Mouse (Mus musculus) megakaryocyte-erythroid progenitor cell, adult 5-6 weeks (primary cell): ENCODE results near the gene Lce1b. TPM values are rescaled to one million over a fixed set of nuclear protein-coding genes. Genes with fewer than 3 reads are reported as not detected.

Source experiments
- ATAC-seq: replicated peaks from 2 replicates; pipeline ENCODE4 v1.8.0; 2016; ENCODE audit warnings: mild to moderate bottlenecking, inconsistent platforms; ENCODE audit not compliant: severe bottlenecking, poor library complexity, low FRiP score, low TSS enrichment
- total RNA-seq, 2 experiments: library from RNA; stranded (forward) in 1 of 2; stranded (reverse) in 1 of 2; fragments of 200-1000, 215-1000 nt in 1 of 2; fragments of >200 nt in 1 of 2; fragmentation: Nextera tagmentation in 1 of 2; gene quantifications; 2 replicates each; pipeline ENCODE4 v1.2.3; 2014 to 2017

Lce1b gene
- total RNA-seq (2014; fragmentation: Nextera tagmentation) (not detected in 2 replicates), total RNA-seq (2017) (not detected in 2 replicates)

DNA sequence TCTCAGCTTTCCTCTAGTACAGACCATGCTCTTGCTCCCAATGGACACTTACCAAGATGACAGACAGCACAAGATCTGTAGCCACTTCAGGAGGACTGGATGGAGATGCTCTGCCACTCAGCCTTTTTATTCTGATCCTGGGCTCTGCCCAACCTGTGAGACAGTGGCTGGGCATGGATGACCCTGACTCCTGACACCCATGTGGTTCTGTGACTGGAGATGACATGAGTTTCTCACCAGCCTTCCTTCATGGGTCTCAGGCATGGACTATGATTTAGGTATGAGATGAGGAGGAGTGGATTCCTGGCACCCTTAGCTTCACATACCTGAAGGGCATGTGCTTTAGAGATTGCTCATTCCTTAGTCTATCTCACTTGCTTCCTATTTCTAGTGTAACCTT is at the start of gene Lce1b:
Gene Lce1b (minus strand): TSS at position 101 of the 400 bp plus-strand sequence.
- ATAC-seq, result no peak

- no peak for ATAC-seq
Observed at GRCm38 (mm10) chr3:92694613-92695012, 37.9 kb upstream of the Lce1b start.

DNA sequence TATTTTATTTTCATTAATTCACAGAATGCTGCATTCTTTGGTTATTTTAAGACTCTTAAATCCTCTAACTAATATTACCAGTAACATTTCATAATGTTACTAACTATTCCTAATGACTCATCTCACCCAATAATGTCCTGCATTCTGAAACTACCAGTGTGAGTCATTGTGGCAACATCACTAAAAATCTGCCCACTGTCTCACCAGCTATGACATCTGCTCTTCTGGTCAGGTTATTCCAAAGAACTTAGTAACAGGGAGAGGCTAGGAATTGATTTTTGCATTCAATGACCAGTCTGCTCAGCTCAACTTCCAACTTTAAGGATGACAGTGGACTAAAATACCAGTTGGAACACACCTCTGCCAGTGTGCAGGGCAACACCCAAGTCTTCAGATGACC is 35.0 kb upstream of the Lce1b start:
- no peak for ATAC-seq

DNA sequence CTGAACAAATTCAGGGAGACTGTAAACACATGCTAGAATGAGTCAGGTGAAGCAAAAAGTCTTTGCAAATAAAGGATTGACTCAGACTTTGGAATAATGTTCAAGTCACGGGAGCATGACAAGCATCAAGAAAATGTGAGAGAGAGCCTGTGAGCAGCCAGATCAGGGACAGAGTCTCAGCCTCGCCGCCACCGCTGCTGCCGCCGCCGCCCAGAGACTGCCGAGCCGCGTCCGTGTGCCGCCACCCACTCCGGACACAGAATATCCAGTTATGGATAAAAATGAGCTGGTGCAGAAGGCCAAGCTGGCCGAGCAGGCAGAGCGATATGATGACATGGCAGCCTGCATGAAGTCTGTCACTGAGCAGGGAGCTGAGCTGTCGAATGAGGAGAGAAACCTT is 32.4 kb upstream of the Lce1b start:
- peak; percentile 63; the same call in 1 of the 2 replicates for ATAC-seq

GRCm38 (mm10) chr3:92687110-92687509 is 30.4 kb upstream of the Lce1b start, which contains the start of gene Lce1d:
Gene Lce1d (minus strand): TSS chr3:92687210.
- ATAC-seq, result no peak

GRCm38 (mm10) chr3:92678947-92679346 is 22.2 kb upstream of the Lce1b start, which contains the start of gene Lce1c:
Gene Lce1c (plus strand): TSS chr3:92679247.
- no peak for ATAC-seq

- no peak for ATAC-seq
Observed at GRCm38 (mm10) chr3:92670215-92670614, 13.5 kb upstream of the Lce1b start, which contains the start of gene Lce1a2. Gene Lce1a2 (minus strand): TSS chr3:92670315.

DNA sequence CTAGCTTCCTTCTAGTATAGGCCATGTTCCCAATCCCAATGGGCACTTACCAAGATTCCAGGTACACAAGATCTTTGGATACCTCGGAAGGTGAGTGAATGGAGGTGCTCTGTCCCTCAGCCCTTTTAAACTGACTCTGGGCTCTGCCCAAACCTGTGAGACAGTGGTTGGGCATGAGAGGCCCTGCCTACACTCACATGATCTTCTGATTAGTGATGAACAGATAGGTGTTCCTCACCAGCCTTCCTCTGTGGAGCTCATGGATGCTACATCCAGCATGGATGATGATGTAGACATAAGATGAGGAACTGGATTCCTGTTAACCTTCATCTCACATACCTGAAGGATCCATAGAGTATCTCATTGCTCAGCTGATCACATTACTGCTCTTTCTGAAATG is 8.5 kb downstream of the Lce1b start, which contains the start of gene Lce1a1:
Gene Lce1a1 (minus strand): TSS at position 101 of the 400 bp plus-strand sequence.
- ATAC-seq, result no peak

GRCm38 (mm10) chr3:92639854-92640253 is 16.9 kb downstream of the Lce1b start:
- ATAC-seq, result no peak

GRCm38 (mm10) chr3:92638653-92638991 is 18.1 kb downstream of the Lce1b start:
- ATAC-seq, result no peak

DNA sequence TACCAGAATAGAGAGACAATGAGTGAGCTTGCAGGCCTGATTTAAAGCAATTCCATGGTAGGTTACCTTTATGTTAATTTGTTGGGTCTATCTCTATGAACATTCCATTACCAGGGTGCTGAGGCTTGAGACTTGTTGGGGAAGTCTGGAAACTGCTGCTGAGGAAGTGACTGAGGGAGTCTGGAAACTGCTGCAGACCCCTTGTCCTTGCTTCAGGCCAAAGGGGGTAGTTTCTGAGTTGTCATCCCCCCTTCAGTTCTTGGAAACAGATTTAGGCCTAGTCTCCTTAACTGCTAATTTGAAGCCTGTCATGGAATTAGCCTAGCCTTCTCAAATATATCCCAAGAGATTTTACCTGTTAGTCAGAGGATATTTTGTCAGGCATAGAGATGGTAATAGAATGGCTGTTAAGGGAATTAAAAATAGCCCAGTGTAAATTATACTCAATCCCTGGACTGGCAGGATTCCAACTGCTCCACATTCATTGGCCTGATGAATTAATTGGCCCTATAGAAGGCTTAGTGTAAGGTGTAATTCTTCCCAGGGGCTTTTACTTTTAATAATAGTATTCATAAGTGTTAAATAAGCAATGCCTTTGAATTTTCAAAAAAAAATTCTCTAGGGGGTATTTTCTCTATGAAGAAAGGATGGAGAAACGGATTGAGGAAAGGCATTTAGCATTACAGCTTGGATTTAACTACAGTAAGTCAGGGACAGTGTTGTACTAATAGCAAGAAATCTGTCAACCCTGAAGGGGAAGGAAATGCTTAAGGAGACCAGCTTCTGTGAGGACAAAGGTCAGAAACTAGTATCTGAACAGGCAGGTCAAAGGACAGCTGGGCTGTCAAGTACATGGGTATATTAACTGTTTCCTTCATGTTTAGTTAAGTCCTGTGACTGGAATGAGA is 18.7 kb downstream of the Lce1b start:
- no peak for ATAC-seq

DNA sequence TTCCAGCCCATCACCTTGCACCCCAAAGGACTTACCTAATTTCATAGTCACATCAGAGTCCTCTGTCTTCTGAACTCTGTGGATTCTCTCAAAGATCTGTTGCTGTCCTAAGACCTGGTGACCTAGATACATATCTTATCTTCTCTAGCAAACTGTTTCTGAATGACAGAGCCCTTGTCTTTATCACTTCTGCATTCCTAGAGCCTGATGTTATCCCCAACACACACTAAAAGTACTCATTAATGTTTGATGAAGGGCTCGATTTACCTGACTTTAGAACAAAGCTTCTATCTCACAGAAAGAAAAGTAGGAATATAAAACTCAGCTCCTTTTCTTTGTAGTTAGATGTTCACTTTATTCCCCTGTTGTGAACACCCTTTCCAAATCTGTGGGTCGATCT is 35.2 kb downstream of the Lce1b start, which contains the start of gene Lce6a:
Gene Lce6a (minus strand): TSS at position 101 of the 400 bp plus-strand sequence.
- no peak for ATAC-seq

DNA sequence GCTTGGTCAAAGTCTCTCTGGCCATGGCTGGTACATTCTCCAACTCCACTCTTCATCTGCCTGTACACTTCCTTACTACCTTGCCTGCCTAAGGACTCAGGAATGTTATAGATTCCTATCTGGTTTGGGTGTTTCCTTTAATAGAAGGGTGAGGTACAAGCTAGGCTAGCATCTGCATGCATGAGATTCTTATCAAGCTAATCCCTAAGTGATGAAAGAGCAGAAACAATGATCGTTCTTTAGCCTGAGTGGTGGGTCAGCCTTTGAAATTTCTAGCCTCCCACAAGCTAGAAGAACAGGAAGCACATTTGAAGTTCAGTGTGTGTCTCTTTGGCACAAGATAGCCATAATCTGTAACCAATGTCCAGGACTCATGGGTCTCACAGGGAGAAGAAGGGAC is 46.9 kb downstream of the Lce1b start:
- ATAC-seq, result no peak

GRCm38 (mm10) chr3:92607392-92607791 is 49.3 kb downstream of the Lce1b start, which contains the start of gene 2210017I01Rik:
Gene 2210017I01Rik (minus strand): TSS chr3:92607492.
- no peak for ATAC-seq

Other genes with a start within 250 kb of the Lce1b start
- gene Sprr2i, start 248.9 kb downstream of the Lce1b start, total RNA-seq (2014; fragmentation: Nextera tagmentation), result not detected in 2 replicates
- not detected in 2 replicates for gene Sprr2i, start 248.9 kb downstream of the Lce1b start, total RNA-seq (2017)
- gene Sprr2j-ps, start 238.8 kb downstream of the Lce1b start, total RNA-seq (2014; fragmentation: Nextera tagmentation), result not detected in 2 replicates
- gene Sprr2j-ps, start 238.8 kb downstream of the Lce1b start, total RNA-seq (2017), result not detected in 2 replicates
- 4.8 and 16.6 TPM in 2 replicates for gene Gm9774, start 227.5 kb downstream of the Lce1b start, total RNA-seq (2014; fragmentation: Nextera tagmentation)
- gene Gm9774, start 227.5 kb downstream of the Lce1b start, total RNA-seq (2017), result 1.1 and 3.6 TPM in 2 replicates
- not detected in 2 replicates for gene Sprr2k, start 224.3 kb downstream of the Lce1b start, total RNA-seq (2014; fragmentation: Nextera tagmentation)
- not detected in 2 replicates for gene Sprr2k, start 224.3 kb downstream of the Lce1b start, total RNA-seq (2017)
- gene Sprr1b, start 218.1 kb downstream of the Lce1b start, total RNA-seq (2014; fragmentation: Nextera tagmentation), result not detected in 2 replicates
- gene Sprr1b, start 218.1 kb downstream of the Lce1b start, total RNA-seq (2017), result not detected in 2 replicates
- gene Sprr3, start 198.2 kb downstream of the Lce1b start, total RNA-seq (2014; fragmentation: Nextera tagmentation), result not detected in 2 replicates
- not detected in 2 replicates for gene Sprr3, start 198.2 kb downstream of the Lce1b start, total RNA-seq (2017)
- gene Sprr1a, start 171.0 kb downstream of the Lce1b start, total RNA-seq (2014; fragmentation: Nextera tagmentation), result not detected in 2 replicates
- not detected in 2 replicates for gene Sprr1a, start 171.0 kb downstream of the Lce1b start, total RNA-seq (2017)
- gene Sprr4, start 156.4 kb downstream of the Lce1b start, total RNA-seq (2014; fragmentation: Nextera tagmentation), result not detected in 2 replicates
- gene Sprr4, start 156.4 kb downstream of the Lce1b start, total RNA-seq (2017), result not detected in 2 replicates
- gene 2310046K23Rik, start 122.4 kb downstream of the Lce1b start, total RNA-seq (2014; fragmentation: Nextera tagmentation), result not detected in 2 replicates
- not detected in 2 replicates for gene 2310046K23Rik, start 122.4 kb downstream of the Lce1b start, total RNA-seq (2017)
- gene Ivl, start 83.2 kb downstream of the Lce1b start, total RNA-seq (2014; fragmentation: Nextera tagmentation), result not detected in 2 replicates
- gene Ivl, start 83.2 kb downstream of the Lce1b start, total RNA-seq (2017), result not detected in 2 replicates
- not detected in 2 replicates for gene Smcp, start 67.9 kb downstream of the Lce1b start, total RNA-seq (2014; fragmentation: Nextera tagmentation)
- gene Smcp, start 67.9 kb downstream of the Lce1b start, total RNA-seq (2017), result not detected in 2 replicates
- gene 2210017I01Rik, start 49.4 kb downstream of the Lce1b start, total RNA-seq (2014; fragmentation: Nextera tagmentation), result not detected in 2 replicates
- gene 2210017I01Rik, start 49.4 kb downstream of the Lce1b start, total RNA-seq (2017), result not detected in 2 replicates
- not detected in 2 replicates for gene Lce6a, start 35.3 kb downstream of the Lce1b start, total RNA-seq (2014; fragmentation: Nextera tagmentation)
- gene Lce6a, start 35.3 kb downstream of the Lce1b start, total RNA-seq (2017), result not detected in 2 replicates
- not detected in 2 replicates for gene Lce1a1, start 8.6 kb downstream of the Lce1b start, total RNA-seq (2014; fragmentation: Nextera tagmentation)
- gene Lce1a1, start 8.6 kb downstream of the Lce1b start, total RNA-seq (2017), result not detected in 2 replicates
- gene Lce1a2, start 13.4 kb upstream of the Lce1b start, total RNA-seq (2014; fragmentation: Nextera tagmentation), result not detected in 2 replicates
- gene Lce1a2, start 13.4 kb upstream of the Lce1b start, total RNA-seq (2017), result not detected in 2 replicates
- not detected in 2 replicates for gene Lce1c, start 22.3 kb upstream of the Lce1b start, total RNA-seq (2014; fragmentation: Nextera tagmentation)
- gene Lce1c, start 22.3 kb upstream of the Lce1b start, total RNA-seq (2017), result not detected in 2 replicates
- gene Lce1d, start 30.3 kb upstream of the Lce1b start, total RNA-seq (2014; fragmentation: Nextera tagmentation), result not detected in 2 replicates
- gene Lce1d, start 30.3 kb upstream of the Lce1b start, total RNA-seq (2017), result not detected in 2 replicates
- not detected in 2 replicates for gene Lce1e, start 52.1 kb upstream of the Lce1b start, total RNA-seq (2014; fragmentation: Nextera tagmentation)
- not detected in 2 replicates for gene Lce1e, start 52.1 kb upstream of the Lce1b start, total RNA-seq (2017)
- not detected in 2 replicates for gene Lce1f, start 63.4 kb upstream of the Lce1b start, total RNA-seq (2014; fragmentation: Nextera tagmentation)
- gene Lce1f, start 63.4 kb upstream of the Lce1b start, total RNA-seq (2017), result not detected in 2 replicates
- not detected in 2 replicates for gene Gm38119, start 82.2 kb upstream of the Lce1b start, total RNA-seq (2014; fragmentation: Nextera tagmentation)
- gene Gm38119, start 82.2 kb upstream of the Lce1b start, total RNA-seq (2017), result not detected in 2 replicates
- not detected in 2 replicates for gene Lce1g, start 95.4 kb upstream of the Lce1b start, total RNA-seq (2014; fragmentation: Nextera tagmentation)
- gene Lce1g, start 95.4 kb upstream of the Lce1b start, total RNA-seq (2017), result not detected in 2 replicates
- gene Lce1h, start 108.1 kb upstream of the Lce1b start, total RNA-seq (2014; fragmentation: Nextera tagmentation), result not detected in 2 replicates
- gene Lce1h, start 108.1 kb upstream of the Lce1b start, total RNA-seq (2017), result not detected in 2 replicates
- gene Lce1i, start 122.0 kb upstream of the Lce1b start, total RNA-seq (2014; fragmentation: Nextera tagmentation), result not detected in 2 replicates
- not detected in 2 replicates for gene Lce1i, start 122.0 kb upstream of the Lce1b start, total RNA-seq (2017)
- not detected in 2 replicates for gene Lce1j, start 133.6 kb upstream of the Lce1b start, total RNA-seq (2014; fragmentation: Nextera tagmentation)
- gene Lce1j, start 133.6 kb upstream of the Lce1b start, total RNA-seq (2017), result not detected in 2 replicates
- gene Lce1k, start 151.0 kb upstream of the Lce1b start, total RNA-seq (2014; fragmentation: Nextera tagmentation), result not detected in 2 replicates
- not detected in 2 replicates for gene Lce1k, start 151.0 kb upstream of the Lce1b start, total RNA-seq (2017)
- not detected in 2 replicates for gene Kprp, start 170.3 kb upstream of the Lce1b start, total RNA-seq (2014; fragmentation: Nextera tagmentation)
- not detected in 2 replicates for gene Kprp, start 170.3 kb upstream of the Lce1b start, total RNA-seq (2017)
- not detected in 2 replicates for gene Lce1l, start 194.4 kb upstream of the Lce1b start, total RNA-seq (2014; fragmentation: Nextera tagmentation)
- not detected in 2 replicates for gene Lce1l, start 194.4 kb upstream of the Lce1b start, total RNA-seq (2017)
- gene 2310050C09Rik, start 213.3 kb upstream of the Lce1b start, total RNA-seq (2014; fragmentation: Nextera tagmentation), result not detected in 2 replicates
- not detected in 2 replicates for gene 2310050C09Rik, start 213.3 kb upstream of the Lce1b start, total RNA-seq (2017)